Mouse (Mus musculus): Measurements from ENCODE around the gene Tnfaip8l3. TPM values are rescaled to one million over a fixed set of nuclear protein-coding genes. Genes with fewer than 3 reads are reported as not detected.

Tnfaip8l3 gene
- polyA plus RNA-seq, 1 experiment from 2014 or later, result 0.19 TPM

- H3K36me3 ChIP-seq (ENCODE audit: control insufficient read depth, insufficient read depth, low read length), result no peaks in the 10 kb centered on the region
- 0 out of 2 replicates have a peak, but pooled peaks cover 3% of the 10 kb centered on the region for H3K4me1 ChIP-seq (ENCODE audit: control insufficient read depth, insufficient read depth, low read length)
- 44% methylated on average over 5 of the region's 5 CpGs for WGBS (ENCODE audit: insufficient replicate concordance)
- H3K4me2 ChIP-seq, result peak overlapping the region; percentile 100
- peaks cover 21% of the 10 kb centered on the region for H3K27me3 ChIP-seq (ENCODE audit: control insufficient read depth, insufficient read depth, low read length)
- H3K9ac ChIP-seq (ENCODE audit: low read depth, low read length), result 0 out of 2 replicates have a peak overlapping the region, but pooled peaks have one; percentile 50
- ATAC-seq (replicated peaks; ENCODE audit: insufficient number of reproducible peaks, low FRiP score, low TSS enrichment), result no peak
- H3K9me3 ChIP-seq (replicated peaks; ENCODE audit: control insufficient read depth, low read length), result no peaks in the 10 kb centered on the region
- no peak overlapping the region for H3K27ac ChIP-seq (ENCODE audit: low read depth, low read length)
- peak overlapping the region; percentile 58 for H3K4me3 ChIP-seq (ENCODE audit: low read depth, low read length)
Measured at GRCm38 (mm10) chr9:54069204-54069603, 1.0 kb upstream of the Tnfaip8l3 start.

DNA sequence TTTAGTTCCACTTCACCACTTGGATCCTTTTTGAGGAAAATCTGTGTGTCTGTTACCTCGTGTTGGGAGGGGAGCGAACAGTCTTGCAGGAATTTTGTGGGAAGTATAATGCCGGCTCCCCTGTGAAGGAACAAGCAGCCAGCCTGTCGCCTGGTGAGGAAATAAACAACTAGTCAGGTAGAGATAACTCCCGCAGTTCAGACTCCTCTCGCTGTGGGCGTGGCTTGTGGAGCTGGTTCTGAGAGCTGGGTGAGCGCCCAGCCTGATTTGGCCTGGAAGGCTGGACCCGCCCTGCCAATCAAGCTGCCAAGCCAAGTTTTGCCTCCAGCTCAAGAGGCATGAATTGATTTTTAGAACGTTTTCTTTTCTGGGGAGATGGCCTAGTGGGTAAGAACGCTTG lies 589 bp upstream of the Tnfaip8l3 start:
- under 1% methylated on average over 11 of the region's 11 CpGs for WGBS (ENCODE audit: insufficient replicate concordance)
- Histone ChIP-seq H3K9ac (ENCODE audit: low read depth, low read length) (peak overlapping the region; percentile 50; the same call in 1 of the 2 replicates), H3K27me3 (ENCODE audit: control insufficient read depth, insufficient read depth, low read length) (peaks cover 23% of the 10 kb centered on the region), H3K9me3 (replicated peaks; ENCODE audit: control insufficient read depth, low read length) (no peaks in the 10 kb centered on the region), H3K36me3 (ENCODE audit: control insufficient read depth, insufficient read depth, low read length) (no peaks in the 10 kb centered on the region), H3K4me1 (ENCODE audit: control insufficient read depth, insufficient read depth, low read length) (0 out of 2 replicates have a peak, but pooled peaks cover 3% of the 10 kb centered on the region), H3K4me2 (peak overlapping the region; percentile 100), H3K4me3 (ENCODE audit: low read depth, low read length) (peak overlapping the region; percentile 58), H3K27ac (ENCODE audit: low read depth, low read length) (no peak overlapping the region)
- ATAC-seq (replicated peaks; ENCODE audit: insufficient number of reproducible peaks, low FRiP score, low TSS enrichment), result peak; percentile 65

DNA sequence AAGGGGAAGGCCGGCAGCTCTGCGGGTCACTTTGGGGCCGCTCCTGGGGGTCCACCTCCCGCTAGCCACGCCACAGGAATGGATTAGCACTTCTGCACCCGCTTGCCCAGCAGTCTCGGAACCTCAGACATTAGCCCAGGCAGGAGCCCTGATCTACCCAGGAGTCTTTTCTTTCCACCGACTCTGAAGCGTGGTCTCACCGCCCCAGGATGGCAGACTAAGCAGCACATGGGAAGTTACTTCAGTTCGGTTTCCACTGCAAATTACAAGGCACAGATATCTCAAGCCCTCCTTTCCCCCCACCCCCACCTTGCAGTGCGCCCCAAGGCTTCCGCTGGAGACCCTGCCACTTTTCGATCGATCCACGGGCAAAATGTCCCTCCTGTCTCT lies 551 bp downstream of the Tnfaip8l3 start:
- WGBS (ENCODE audit: insufficient replicate concordance), result 2% methylated on average over 16 of the region's 16 CpGs
- ATAC-seq (replicated peaks; ENCODE audit: insufficient number of reproducible peaks, low FRiP score, low TSS enrichment), result no peak
- peak overlapping the region; percentile 50 for H3K9ac ChIP-seq (ENCODE audit: low read depth, low read length)

DNA sequence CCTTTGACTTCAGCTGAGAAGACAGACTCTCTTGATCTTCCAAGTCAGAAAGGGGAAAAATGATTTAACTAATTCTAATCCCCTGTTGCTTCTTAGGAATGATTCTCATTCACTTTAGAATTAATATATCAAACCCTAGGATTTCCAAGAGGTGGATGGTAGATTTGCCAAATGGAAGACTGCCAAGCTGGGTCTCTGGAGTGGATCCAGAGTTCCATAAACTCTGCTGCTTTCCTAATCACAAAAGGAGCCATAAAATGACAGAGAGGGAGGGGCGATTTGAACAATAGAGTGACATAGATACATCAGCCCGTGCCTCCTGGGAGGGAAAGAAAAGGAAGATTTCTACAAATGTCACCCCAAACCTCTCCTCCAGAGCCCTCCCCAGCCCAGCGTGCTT lies 3.4 kb downstream of the Tnfaip8l3 start:
- Histone ChIP-seq H3K9ac (ENCODE audit: low read depth, low read length) (no peak overlapping the region), H3K36me3 (ENCODE audit: control insufficient read depth, insufficient read depth, low read length) (no peaks in the 10 kb centered on the region), H3K4me1 (ENCODE audit: control insufficient read depth, insufficient read depth, low read length) (0 out of 2 replicates have a peak, but pooled peaks cover 3% of the 10 kb centered on the region), H3K27ac (ENCODE audit: low read depth, low read length) (no peak overlapping the region), H3K4me2 (no peak overlapping the region), H3K4me3 (ENCODE audit: low read depth, low read length) (no peak overlapping the region), H3K9me3 (replicated peaks; ENCODE audit: control insufficient read depth, low read length) (no peaks in the 10 kb centered on the region), H3K27me3 (ENCODE audit: control insufficient read depth, insufficient read depth, low read length) (peaks cover 23% of the 10 kb centered on the region)
- 64% methylated on average over 3 of the region's 3 CpGs for WGBS (ENCODE audit: insufficient replicate concordance)
- no peak for ATAC-seq (replicated peaks; ENCODE audit: insufficient number of reproducible peaks, low FRiP score, low TSS enrichment)

More for the DNA sequence above, 551 bp downstream of the Tnfaip8l3 start:
- H3K27me3 ChIP-seq (ENCODE audit: control insufficient read depth, insufficient read depth, low read length), result peaks cover 23% of the 10 kb centered on the region
- H3K36me3 ChIP-seq (ENCODE audit: control insufficient read depth, insufficient read depth, low read length), result no peaks in the 10 kb centered on the region
- H3K4me1 ChIP-seq (ENCODE audit: control insufficient read depth, insufficient read depth, low read length), result 0 out of 2 replicates have a peak, but pooled peaks cover 3% of the 10 kb centered on the region
- H3K27ac ChIP-seq (ENCODE audit: low read depth, low read length), result no peak overlapping the region
- peak overlapping the region; percentile 100 for H3K4me2 ChIP-seq
- H3K4me3 ChIP-seq (ENCODE audit: low read depth, low read length), result peak overlapping the region; percentile 58
- no peaks in the 10 kb centered on the region for H3K9me3 ChIP-seq (replicated peaks; ENCODE audit: control insufficient read depth, low read length)

- H3K27ac ChIP-seq (ENCODE audit: low read depth, low read length), result no peak overlapping the region
- H3K9me3 ChIP-seq (replicated peaks; ENCODE audit: control insufficient read depth, low read length), result no peaks in the 10 kb centered on the region
- 66% methylated on average over 3 of the region's 3 CpGs for WGBS (ENCODE audit: insufficient replicate concordance)
- no peaks in the 10 kb centered on the region for H3K4me1 ChIP-seq (ENCODE audit: control insufficient read depth, insufficient read depth, low read length)
- H3K4me3 ChIP-seq (ENCODE audit: low read depth, low read length), result no peak overlapping the region
- no peak for ATAC-seq (replicated peaks; ENCODE audit: insufficient number of reproducible peaks, low FRiP score, low TSS enrichment)
- no peak overlapping the region for H3K4me2 ChIP-seq
- H3K36me3 ChIP-seq (ENCODE audit: control insufficient read depth, insufficient read depth, low read length), result no peaks in the 10 kb centered on the region
- peaks cover 23% of the 10 kb centered on the region for H3K27me3 ChIP-seq (ENCODE audit: control insufficient read depth, insufficient read depth, low read length)
- H3K9ac ChIP-seq (ENCODE audit: low read depth, low read length), result no peak overlapping the region
Measured at GRCm38 (mm10) chr9:54063655-54064054, 4.5 kb downstream of the Tnfaip8l3 start.

DNA sequence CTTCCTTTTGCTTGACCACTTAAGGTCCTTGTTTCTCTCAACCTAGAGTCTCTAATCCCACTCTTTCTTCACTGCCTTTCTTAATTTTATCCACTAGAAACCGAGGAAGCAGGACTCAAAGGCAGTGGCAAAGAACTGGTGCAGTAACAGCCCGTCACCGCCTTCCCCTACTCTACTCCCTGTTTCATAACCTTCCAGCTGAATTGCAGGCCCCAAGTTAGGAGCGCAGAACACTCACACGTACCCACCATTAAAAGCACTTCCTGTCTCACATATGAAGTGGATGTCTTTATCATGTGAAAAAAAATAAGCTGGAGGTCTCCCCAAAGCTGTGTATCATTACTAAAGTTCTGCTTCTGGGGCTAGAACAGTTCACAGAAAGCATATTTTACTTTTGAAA lies 6.5 kb downstream of the Tnfaip8l3 start:
- ATAC-seq (replicated peaks; ENCODE audit: insufficient number of reproducible peaks, low FRiP score, low TSS enrichment), result no peak
- no peak overlapping the region for H3K4me2 ChIP-seq
- H3K27ac ChIP-seq (ENCODE audit: low read depth, low read length), result no peak overlapping the region
- no peak overlapping the region for H3K9ac ChIP-seq (ENCODE audit: low read depth, low read length)
- 72% methylated on average over 5 of the region's 5 CpGs for WGBS (ENCODE audit: insufficient replicate concordance)
- H3K9me3 ChIP-seq (replicated peaks; ENCODE audit: control insufficient read depth, low read length), result no peaks in the 10 kb centered on the region
- H3K36me3 ChIP-seq (ENCODE audit: control insufficient read depth, insufficient read depth, low read length), result no peaks in the 10 kb centered on the region
- no peaks in the 10 kb centered on the region for H3K4me1 ChIP-seq (ENCODE audit: control insufficient read depth, insufficient read depth, low read length)
- H3K4me3 ChIP-seq (ENCODE audit: low read depth, low read length), result no peak overlapping the region
- H3K27me3 ChIP-seq (ENCODE audit: control insufficient read depth, insufficient read depth, low read length), result peaks cover 10% of the 10 kb centered on the region; the same call in 1 of the 2 replicates

- H3K4me3 ChIP-seq (ENCODE audit: low read depth, low read length), result no peak overlapping the region
- H3K36me3 ChIP-seq (ENCODE audit: control insufficient read depth, insufficient read depth, low read length), result no peaks in the 10 kb centered on the region
- 70% methylated on average over 3 of the region's 3 CpGs for WGBS (ENCODE audit: insufficient replicate concordance)
- no peak overlapping the region for H3K4me2 ChIP-seq
- H3K27ac ChIP-seq (ENCODE audit: low read depth, low read length), result no peak overlapping the region
- no peaks in the 10 kb centered on the region for H3K9me3 ChIP-seq (replicated peaks; ENCODE audit: control insufficient read depth, low read length)
- H3K27me3 ChIP-seq (ENCODE audit: control insufficient read depth, insufficient read depth, low read length), result no peaks in the 10 kb centered on the region
- no peak overlapping the region for H3K9ac ChIP-seq (ENCODE audit: low read depth, low read length)
- no peak for ATAC-seq (replicated peaks; ENCODE audit: insufficient number of reproducible peaks, low FRiP score, low TSS enrichment)
- H3K4me1 ChIP-seq (ENCODE audit: control insufficient read depth, insufficient read depth, low read length), result no peaks in the 10 kb centered on the region
Measured at GRCm38 (mm10) chr9:54051298-54052068, 16.7 kb downstream of the Tnfaip8l3 start.

DNA sequence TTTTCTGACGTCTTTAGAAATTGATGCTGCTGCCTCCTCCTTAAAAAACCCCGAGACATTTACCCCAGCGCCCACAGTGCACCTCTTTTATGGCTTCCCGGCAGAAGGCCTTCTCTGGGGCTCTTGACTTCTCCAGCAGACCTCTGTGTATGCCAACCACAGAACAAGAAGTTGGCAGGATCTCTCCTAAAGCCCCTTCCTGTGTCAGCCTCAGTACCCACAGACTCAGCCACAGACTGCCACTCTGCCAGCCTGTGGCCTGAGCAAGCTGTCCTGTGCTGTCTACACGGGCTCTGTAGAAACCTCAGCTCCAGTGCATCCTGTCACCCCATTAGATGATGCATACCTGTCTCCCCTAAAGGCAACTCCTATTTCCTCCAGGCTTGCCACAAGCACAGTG lies 19.2 kb downstream of the Tnfaip8l3 start:
- no peak for ATAC-seq (replicated peaks; ENCODE audit: insufficient number of reproducible peaks, low FRiP score, low TSS enrichment)
- no peak overlapping the region for H3K27ac ChIP-seq (ENCODE audit: low read depth, low read length)
- no peaks in the 10 kb centered on the region for H3K9me3 ChIP-seq (replicated peaks; ENCODE audit: control insufficient read depth, low read length)
- H3K4me3 ChIP-seq (ENCODE audit: low read depth, low read length), result no peak overlapping the region
- 58% methylated on average over 5 of the region's 5 CpGs for WGBS (ENCODE audit: insufficient replicate concordance)
- H3K4me1 ChIP-seq (ENCODE audit: control insufficient read depth, insufficient read depth, low read length), result no peaks in the 10 kb centered on the region
- H3K9ac ChIP-seq (ENCODE audit: low read depth, low read length), result no peak overlapping the region
- H3K27me3 ChIP-seq (ENCODE audit: control insufficient read depth, insufficient read depth, low read length), result no peaks in the 10 kb centered on the region
- H3K36me3 ChIP-seq (ENCODE audit: control insufficient read depth, insufficient read depth, low read length), result no peaks in the 10 kb centered on the region
- H3K4me2 ChIP-seq, result no peak overlapping the region

GRCm38 (mm10) chr9:54043067-54043466 lies 25.1 kb downstream of the Tnfaip8l3 start:
- H3K9ac ChIP-seq (ENCODE audit: low read depth, low read length), result no peak overlapping the region
- no peak for ATAC-seq (replicated peaks; ENCODE audit: insufficient number of reproducible peaks, low FRiP score, low TSS enrichment)
- H3K27ac ChIP-seq (ENCODE audit: low read depth, low read length), result no peak overlapping the region
- H3K4me2 ChIP-seq, result no peak overlapping the region
- H3K27me3 ChIP-seq (ENCODE audit: control insufficient read depth, insufficient read depth, low read length), result no peaks in the 10 kb centered on the region
- no peaks in the 10 kb centered on the region for H3K4me1 ChIP-seq (ENCODE audit: control insufficient read depth, insufficient read depth, low read length)
- no peak overlapping the region for H3K4me3 ChIP-seq (ENCODE audit: low read depth, low read length)
- no peaks in the 10 kb centered on the region for H3K36me3 ChIP-seq (ENCODE audit: control insufficient read depth, insufficient read depth, low read length)
- WGBS (ENCODE audit: insufficient replicate concordance), result 92% methylated on average over 5 of the region's 5 CpGs
- H3K9me3 ChIP-seq (replicated peaks; ENCODE audit: control insufficient read depth, low read length), result no peaks in the 10 kb centered on the region

Data from heart, embryonic 11.5 days (tissue).